Mouse (Mus musculus): Measurements from ENCODE around the gene Jagn1. TPM values are rescaled to one million over a fixed set of nuclear protein-coding genes. Genes with fewer than 3 reads are reported as not detected.

The Jagn1 gene
- polyA plus RNA-seq, 2 experiments = 23.1 to 27.0 TPM

DNA sequence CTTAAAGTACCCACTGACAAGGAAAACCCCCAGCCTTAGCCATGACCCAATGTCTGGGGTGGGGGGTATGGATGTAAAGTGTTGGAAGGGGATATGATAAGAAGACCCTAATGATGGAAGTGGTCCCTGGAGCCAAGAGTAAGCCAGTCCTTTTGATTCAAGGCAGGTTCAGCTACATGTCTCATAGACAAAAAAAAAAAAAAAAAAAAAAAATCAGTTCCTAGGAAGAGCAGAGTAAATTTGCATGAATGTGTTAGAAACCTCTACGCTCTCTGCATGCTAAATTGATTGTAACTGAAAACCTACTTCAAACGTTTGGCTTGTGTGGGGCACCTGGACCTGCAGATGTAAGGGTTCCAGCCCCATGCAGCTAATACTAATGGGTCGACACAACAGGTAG is 10.6 kb upstream of the Jagn1 start:
- Histone ChIP-seq H3K36me3 (replicated peaks; ENCODE audit: control insufficient read depth, insufficient read depth, low read depth) (no peaks in the 10 kb centered on the region), H3K27ac (no peak overlapping the region), H3K4me3 (ENCODE audit: insufficient read depth in 1 of 2, low read depth in 2 of 2, low read length in 2 of 2) (no peak overlapping the region), H3K4me2 (ENCODE audit: low read depth) (no peak overlapping the region), H3K4me1 (replicated peaks; ENCODE audit: control insufficient read depth in 2 of 2, insufficient read depth in 2 of 2, low read length in 1 of 2) (no peaks in the 10 kb centered on the region), H3K9me3 (ENCODE audit: control insufficient read depth, low read length) (no peaks in the 10 kb centered on the region), H3K27me3 (ENCODE audit: control insufficient read depth, insufficient read depth, low read length) (no peaks in the 10 kb centered on the region), H3K9ac (replicated peaks) (no peak overlapping the region)
- DNase-seq (ENCODE audit: low read depth in 3 of 3, low spot score in 3 of 3) (no peak), ATAC-seq (ENCODE audit: insufficient read depth) (no peak)
- no peak for TF ChIP-seq CTCF (IDR thresholded peaks at IDR 0.05; ENCODE audit: low read depth)
- no peak for TF ChIP-seq EP300 (IDR thresholded peaks at IDR 0.05; ENCODE audit: low read depth)
- 53% methylated on average over 3 of the region's 3 CpGs for WGBS (ENCODE audit: insufficient replicate concordance)

DNA sequence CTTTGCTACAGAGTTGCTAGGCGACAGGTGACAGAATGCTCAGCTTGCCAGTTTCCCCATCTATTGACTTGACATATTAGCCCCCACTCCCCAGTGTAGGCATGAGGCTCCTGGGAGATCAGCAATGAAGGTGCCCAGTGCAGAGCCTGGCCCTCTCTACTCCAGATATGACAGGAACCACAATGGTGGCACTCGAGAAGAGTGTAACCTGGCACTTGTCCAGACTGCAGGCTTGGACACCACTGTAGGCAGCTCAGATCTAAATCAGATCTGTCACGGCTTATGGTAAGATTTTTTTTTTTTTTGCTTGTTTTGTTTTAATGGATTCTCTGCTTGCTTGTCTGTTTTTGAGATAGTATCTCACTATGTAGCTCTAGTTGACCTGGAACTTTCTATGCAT is 8.7 kb upstream of the Jagn1 start:
- Histone ChIP-seq H3K4me2 (ENCODE audit: low read depth) (no peak overlapping the region), H3K9ac (replicated peaks) (no peak overlapping the region), H3K9me3 (ENCODE audit: control insufficient read depth, low read length) (no peaks in the 10 kb centered on the region), H3K4me1 (replicated peaks; ENCODE audit: control insufficient read depth in 2 of 2, insufficient read depth in 2 of 2, low read length in 1 of 2) (no peaks in the 10 kb centered on the region), H3K27me3 (ENCODE audit: control insufficient read depth, insufficient read depth, low read length) (no peaks in the 10 kb centered on the region), H3K27ac (no peak overlapping the region), H3K36me3 (replicated peaks; ENCODE audit: control insufficient read depth, insufficient read depth, low read depth) (no peaks in the 10 kb centered on the region), H3K4me3 (ENCODE audit: insufficient read depth in 1 of 2, low read depth in 2 of 2, low read length in 2 of 2) (no peak overlapping the region)
- TF ChIP-seq CTCF (IDR thresholded peaks at IDR 0.05; ENCODE audit: low read depth) (no peak), EP300 (IDR thresholded peaks at IDR 0.05; ENCODE audit: low read depth) (no peak)
- WGBS (ENCODE audit: insufficient replicate concordance) = 64% methylated on average over 3 of the region's 3 CpGs
- ATAC-seq (ENCODE audit: insufficient read depth) = no peak
- no peak for DNase-seq (ENCODE audit: low read depth in 3 of 3, low spot score in 3 of 3)

DNA sequence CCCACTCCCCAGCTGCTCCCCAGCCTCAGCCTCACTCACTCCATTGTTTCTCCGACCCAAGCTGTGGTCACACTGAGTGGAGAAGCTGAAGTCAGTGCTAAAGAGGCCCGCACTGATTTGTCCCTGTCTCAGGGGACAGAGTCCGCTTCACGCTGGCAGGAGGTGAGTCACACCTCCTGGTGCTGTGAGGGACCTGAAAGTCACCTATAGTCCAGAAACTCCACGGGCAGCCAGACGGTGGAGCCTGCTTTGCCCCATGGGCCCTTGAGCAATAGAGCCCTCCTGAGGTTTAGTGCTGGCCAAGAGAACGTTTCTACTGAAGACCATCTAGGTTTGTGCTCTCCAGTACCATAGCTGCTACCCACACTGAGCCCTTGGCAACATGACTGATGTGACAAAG is 7.7 kb upstream of the Jagn1 start:
- no peak for DNase-seq (ENCODE audit: low read depth in 3 of 3, low spot score in 3 of 3)
- Histone ChIP-seq H3K9ac (replicated peaks) (no peak overlapping the region), H3K9me3 (ENCODE audit: control insufficient read depth, low read length) (no peaks in the 10 kb centered on the region), H3K4me3 (ENCODE audit: insufficient read depth in 1 of 2, low read depth in 2 of 2, low read length in 2 of 2) (no peak overlapping the region), H3K27me3 (ENCODE audit: control insufficient read depth, insufficient read depth, low read length) (no peaks in the 10 kb centered on the region), H3K27ac (no peak overlapping the region), H3K4me1 (replicated peaks; ENCODE audit: control insufficient read depth in 2 of 2, insufficient read depth in 2 of 2, low read length in 1 of 2) (no peaks in the 10 kb centered on the region), H3K4me2 (ENCODE audit: low read depth) (no peak overlapping the region), H3K36me3 (replicated peaks; ENCODE audit: control insufficient read depth, insufficient read depth, low read depth) (no peaks in the 10 kb centered on the region)
- 52% methylated on average over 7 of the region's 7 CpGs for WGBS (ENCODE audit: insufficient replicate concordance)
- TF ChIP-seq CTCF (IDR thresholded peaks at IDR 0.05; ENCODE audit: low read depth) (no peak), EP300 (IDR thresholded peaks at IDR 0.05; ENCODE audit: low read depth) (no peak)
- no peak for ATAC-seq (ENCODE audit: insufficient read depth)

DNA sequence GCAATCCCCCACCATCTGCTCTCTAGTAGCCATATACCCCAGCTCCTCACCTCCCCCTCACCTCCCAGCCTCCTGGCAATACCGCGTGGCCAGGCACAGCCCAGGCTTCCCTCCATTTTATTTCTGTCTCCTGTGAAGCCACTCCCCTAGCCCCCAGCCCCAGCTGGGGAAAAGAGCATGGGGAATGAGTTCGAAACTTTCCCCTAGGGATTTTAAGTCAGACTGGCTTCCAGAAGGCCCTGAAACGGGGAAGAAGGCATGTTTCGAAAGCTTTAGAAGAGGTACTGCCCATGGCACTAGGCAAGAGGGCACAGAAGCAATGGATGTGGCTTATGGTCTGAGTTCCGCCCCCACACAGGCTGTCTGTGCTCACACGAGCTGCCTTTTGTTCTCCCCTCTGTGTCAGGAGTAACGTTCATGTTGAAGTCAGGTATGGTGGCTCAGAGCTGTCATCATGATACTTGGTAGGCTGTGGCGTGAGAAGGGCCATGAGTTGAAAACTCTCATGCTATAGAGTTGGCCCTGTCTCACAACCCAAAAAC is 6.6 kb upstream of the Jagn1 start, which contains the start of gene Cidec:
Gene Cidec (minus strand): TSS at position 97 of the 542 bp plus-strand sequence.
- DNase-seq (ENCODE audit: low read depth in 3 of 3, low spot score in 3 of 3) (no peak), ATAC-seq (ENCODE audit: insufficient read depth) (no peak)
- no peak within 1 kb of the TSS for H3K4me2 ChIP-seq (ENCODE audit: low read depth)
- H3K9ac ChIP-seq (replicated peaks) = no peak within 1 kb of the TSS
- WGBS (ENCODE audit: insufficient replicate concordance) = 57% methylated on average over 9 of the region's 9 CpGs
- no peaks in the 10 kb centered on the region for H3K27me3 ChIP-seq (ENCODE audit: control insufficient read depth, insufficient read depth, low read length)
- no peak within 1 kb of the TSS for H3K27ac ChIP-seq
- H3K9me3 ChIP-seq (ENCODE audit: control insufficient read depth, low read length) = no peaks in the 10 kb centered on the region
- H3K4me1 ChIP-seq (replicated peaks; ENCODE audit: control insufficient read depth in 2 of 2, insufficient read depth in 2 of 2, low read length in 1 of 2) = no peaks in the 10 kb centered on the region
- TF ChIP-seq EP300 (IDR thresholded peaks at IDR 0.05; ENCODE audit: low read depth) = no peak
- TF ChIP-seq CTCF (IDR thresholded peaks at IDR 0.05; ENCODE audit: low read depth) = no peak
- no peak within 1 kb of the TSS for H3K4me3 ChIP-seq (ENCODE audit: insufficient read depth in 1 of 2, low read depth in 2 of 2, low read length in 2 of 2)
- H3K36me3 ChIP-seq (replicated peaks; ENCODE audit: control insufficient read depth, insufficient read depth, low read depth) = no peaks in the 10 kb centered on the region

DNA sequence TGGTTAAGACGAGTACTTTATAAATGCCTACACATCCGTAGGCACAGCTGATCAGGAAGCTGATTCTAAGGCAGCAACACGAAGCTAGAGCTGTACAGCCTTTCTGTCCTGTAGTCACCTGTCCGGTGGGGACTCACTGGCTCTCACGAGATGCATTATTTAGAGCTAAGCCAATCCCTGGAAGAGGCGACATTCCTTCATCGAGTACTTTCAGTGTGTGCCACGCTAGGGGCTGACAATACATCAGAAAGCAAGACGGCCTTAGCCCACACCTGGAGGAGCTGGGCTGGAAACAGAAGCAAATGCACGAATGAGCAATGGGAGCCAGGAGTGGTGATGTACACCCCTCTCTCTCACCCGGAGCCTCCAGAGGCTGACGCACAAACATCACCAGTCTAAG is 5.2 kb upstream of the Jagn1 start:
- H3K36me3 ChIP-seq (replicated peaks; ENCODE audit: control insufficient read depth, insufficient read depth, low read depth) = no peaks in the 10 kb centered on the region
- no peak for TF ChIP-seq EP300 (IDR thresholded peaks at IDR 0.05; ENCODE audit: low read depth)
- TF ChIP-seq CTCF (IDR thresholded peaks at IDR 0.05; ENCODE audit: low read depth) = no peak
- 59% methylated on average over 12 of the region's 12 CpGs for whole genome bisulfite sequencing (ENCODE audit: insufficient replicate concordance)

More for the DNA sequence above, 5.2 kb upstream of the Jagn1 start:
- DNase-seq (ENCODE audit: low read depth in 3 of 3, low spot score in 3 of 3) = no peak
- no peaks in the 10 kb centered on the region for H3K27me3 ChIP-seq (ENCODE audit: control insufficient read depth, insufficient read depth, low read length)
- no peak overlapping the region for H3K4me2 ChIP-seq (ENCODE audit: low read depth)
- 0 out of 4 replicates have a peak, but pooled peaks cover 0 to 3% of the 10 kb centered on the region in 2 experiments for H3K4me1 ChIP-seq (replicated peaks; ENCODE audit: control insufficient read depth in 2 of 2, insufficient read depth in 2 of 2, low read length in 1 of 2)
- H3K27ac ChIP-seq = no peak overlapping the region
- H3K9ac ChIP-seq (replicated peaks) = no peak overlapping the region
- no peak for ATAC-seq (ENCODE audit: insufficient read depth)
- no peaks in the 10 kb centered on the region for H3K9me3 ChIP-seq (ENCODE audit: control insufficient read depth, low read length)
- no peak overlapping the region for H3K4me3 ChIP-seq (ENCODE audit: insufficient read depth in 1 of 2, low read depth in 2 of 2, low read length in 2 of 2)

Data from liver, embryonic 14.5 days (tissue).